Mouse (Mus musculus) heart, embryonic 15.5 days (tissue): ENCODE measurements around the gene Prps1. TPM values are rescaled to one million over a fixed set of nuclear protein-coding genes. Genes with fewer than 3 reads are reported as not detected.

Source experiments
- ATAC-seq: fragments of 200-750 bp; cut with Nextera tagmentation; replicated peaks from 2 replicates; pipeline ENCODE4 v1.8.0; 2017; ENCODE audit warnings: low read depth, moderate TSS enrichment; ENCODE audit not compliant: insufficient number of reproducible peaks, insufficient read depth, low FRiP score
- H3K27ac ChIP-seq: fragments of 300-500 bp; sonication (generic); 2 replicates; pipeline ENCODE4 v1.5.1; 2015; ENCODE audit warnings: mild to moderate bottlenecking, inconsistent platforms
- H3K27me3 ChIP-seq: fragments of 300-500 bp; sonication (generic); 2 replicates; pipeline ENCODE4 v1.6.1; 2015; ENCODE audit warnings: inconsistent platforms
- H3K36me3 ChIP-seq: fragments of 300-500 bp; sonication (generic); 2 replicates; pipeline ENCODE4 v1.6.1; 2015; ENCODE audit warnings: mild to moderate bottlenecking, inconsistent platforms
- H3K4me1 ChIP-seq: fragments of 300-500 bp; sonication (generic); replicated peaks from 2 replicates; pipeline ENCODE4 v1.6.1; 2015; ENCODE audit warnings: inconsistent platforms
- H3K4me2 ChIP-seq: fragments of 300-500 bp; sonication (generic); 2 replicates; pipeline ENCODE4 v1.6.1; 2015; ENCODE audit warnings: inconsistent platforms, mild to moderate bottlenecking, moderate library complexity
- H3K4me3 ChIP-seq: fragments of 300-500 bp; sonication (generic); 2 replicates; pipeline ENCODE4 v1.5.1; 2015; ENCODE audit warnings: mild to moderate bottlenecking, inconsistent platforms
- H3K9ac ChIP-seq: fragments of 300-500 bp; sonication (generic); 2 replicates; pipeline ENCODE4 v1.6.1; 2015; ENCODE audit warnings: mild to moderate bottlenecking, inconsistent platforms
- H3K9me3 ChIP-seq: fragments of 300-500 bp; sonication (generic); replicated peaks from 2 replicates; pipeline ENCODE4 v1.6.1; 2016; ENCODE audit warnings: inconsistent platforms
- WGBS: fragments of 180-500 bp; shearing (Covaris S2); methylation state at CpG from one replicate; pipeline ENCODE4 v1.1.7; 2015; ENCODE audit warnings: mixed read lengths; 5-methylcytosine and 5-hydroxymethylcytosine counted together
- polyA plus RNA-seq: library from polyadenylated mRNA; unstranded; fragments of >200 nt; fragmentation: Nextera tagmentation; extraction: Ambion mirVana; gene quantifications from 2 replicates; pipeline ENCODE4 v1.2.1, GENCODE M21; 2015

The Prps1 gene
- polyA plus RNA-seq, 1 experiment from 2014 or later: 44.7 TPM

DNA sequence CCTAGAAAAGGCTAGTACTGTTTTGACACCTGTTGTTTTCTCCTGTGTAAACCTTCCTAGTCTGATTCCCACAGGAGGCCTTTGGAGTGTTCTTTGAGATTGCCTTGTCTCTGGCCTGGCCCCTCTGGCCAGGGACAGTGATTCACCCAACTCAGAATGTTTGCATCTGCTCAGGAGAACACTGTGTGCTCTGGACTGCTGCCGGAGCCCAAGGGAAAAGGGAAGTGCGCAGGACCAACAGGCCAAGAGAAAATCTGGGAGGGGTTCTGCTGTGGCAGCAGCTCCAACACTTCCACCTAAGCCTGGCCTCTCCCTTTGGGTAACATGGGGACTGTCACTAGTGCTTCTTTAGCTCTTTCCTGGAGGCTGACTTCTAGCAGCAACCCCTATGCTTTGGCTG is 57.0 kb downstream of the Prps1 start:
- Histone ChIP-seq H3K4me2 (no peak overlapping the region), H3K9ac (no peak overlapping the region), H3K4me3 (no peak overlapping the region), H3K27me3 (peaks cover 9% of the 10 kb centered on the region; the same call in 1 of the 2 replicates), H3K9me3 (no peaks in the 10 kb centered on the region), H3K4me1 (peaks cover 11% of the 10 kb centered on the region), H3K27ac (no peak overlapping the region), H3K36me3 (no peaks in the 10 kb centered on the region)
- no peak for ATAC-seq
- WGBS: 88% methylated on average over 2 of the region's 2 CpGs

GRCm38 (mm10) chrX:140518351-140518750 is 61.9 kb downstream of the Prps1 start:
- H3K9me3 ChIP-seq: no peaks in the 10 kb centered on the region
- no peaks in the 10 kb centered on the region for H3K36me3 ChIP-seq
- H3K27me3 ChIP-seq: peaks cover 8% of the 10 kb centered on the region; the same call in 1 of the 2 replicates
- no peak overlapping the region for H3K4me3 ChIP-seq
- no peak overlapping the region for H3K9ac ChIP-seq
- WGBS: 82% methylated on average over 8 of the region's 8 CpGs
- H3K27ac ChIP-seq: no peak overlapping the region
- no peak overlapping the region for H3K4me2 ChIP-seq
- H3K4me1 ChIP-seq: peaks cover 3% of the 10 kb centered on the region
- no peak for ATAC-seq

DNA sequence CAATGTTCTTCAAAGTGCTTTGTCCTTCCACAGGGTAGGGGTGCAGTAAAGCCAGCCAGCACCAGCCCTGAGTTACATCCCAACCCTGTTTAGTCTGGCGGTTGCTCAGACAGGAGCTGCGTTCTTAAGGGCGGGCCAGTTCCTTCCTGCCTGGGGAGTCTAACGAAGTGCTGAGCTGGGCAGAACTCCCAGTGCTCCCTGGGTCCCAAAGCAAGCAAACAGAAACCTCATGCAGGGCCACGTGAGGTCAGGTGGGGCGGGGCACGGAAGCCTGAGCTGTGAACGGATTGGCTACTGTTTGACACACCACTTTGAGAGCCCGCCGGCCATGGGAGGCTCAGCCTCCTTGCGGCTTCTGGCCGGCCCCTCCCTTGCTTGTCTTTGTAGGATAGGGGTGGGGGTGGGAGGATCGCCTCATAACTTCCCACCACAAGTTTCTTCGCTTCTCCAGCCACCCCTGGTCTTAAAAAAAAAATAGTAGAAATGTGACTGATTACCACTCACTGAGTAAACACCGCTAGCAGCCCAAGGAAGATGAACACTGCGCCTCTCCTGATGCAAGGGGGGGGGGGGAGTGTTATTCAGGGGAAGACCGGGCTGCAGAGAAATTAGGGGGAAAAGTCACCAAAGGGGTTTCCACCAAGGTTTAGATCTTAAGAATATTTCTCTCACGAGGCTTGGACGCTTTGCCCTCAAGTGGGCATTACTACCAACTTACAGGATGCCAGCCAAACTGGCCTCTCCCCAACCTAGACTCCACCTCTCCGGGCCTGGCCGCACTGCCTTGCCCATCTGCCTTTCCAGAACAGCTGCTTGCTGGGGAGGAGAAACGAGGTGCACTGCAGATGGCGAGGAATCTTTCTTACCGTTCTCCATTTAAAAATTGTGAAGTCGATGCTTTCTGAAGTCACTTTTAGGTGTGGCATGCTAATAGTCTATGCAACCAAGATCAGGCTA is 64.0 kb downstream of the Prps1 start:
- 0 out of 2 replicates have a peak, but pooled peaks cover 5% of the 10 kb centered on the region for H3K27me3 ChIP-seq
- no peak overlapping the region for H3K9ac ChIP-seq
- H3K9me3 ChIP-seq: no peaks in the 10 kb centered on the region
- H3K4me3 ChIP-seq: peak overlapping the region; percentile 29
- peak; percentile 95 for ATAC-seq
- WGBS: 15% methylated on average over 24 of the region's 25 CpGs
- H3K27ac ChIP-seq: peak overlapping the region; percentile 73
- H3K4me1 ChIP-seq: peaks cover 3% of the 10 kb centered on the region
- no peaks in the 10 kb centered on the region for H3K36me3 ChIP-seq
- peak overlapping the region; percentile 61 for H3K4me2 ChIP-seq

DNA sequence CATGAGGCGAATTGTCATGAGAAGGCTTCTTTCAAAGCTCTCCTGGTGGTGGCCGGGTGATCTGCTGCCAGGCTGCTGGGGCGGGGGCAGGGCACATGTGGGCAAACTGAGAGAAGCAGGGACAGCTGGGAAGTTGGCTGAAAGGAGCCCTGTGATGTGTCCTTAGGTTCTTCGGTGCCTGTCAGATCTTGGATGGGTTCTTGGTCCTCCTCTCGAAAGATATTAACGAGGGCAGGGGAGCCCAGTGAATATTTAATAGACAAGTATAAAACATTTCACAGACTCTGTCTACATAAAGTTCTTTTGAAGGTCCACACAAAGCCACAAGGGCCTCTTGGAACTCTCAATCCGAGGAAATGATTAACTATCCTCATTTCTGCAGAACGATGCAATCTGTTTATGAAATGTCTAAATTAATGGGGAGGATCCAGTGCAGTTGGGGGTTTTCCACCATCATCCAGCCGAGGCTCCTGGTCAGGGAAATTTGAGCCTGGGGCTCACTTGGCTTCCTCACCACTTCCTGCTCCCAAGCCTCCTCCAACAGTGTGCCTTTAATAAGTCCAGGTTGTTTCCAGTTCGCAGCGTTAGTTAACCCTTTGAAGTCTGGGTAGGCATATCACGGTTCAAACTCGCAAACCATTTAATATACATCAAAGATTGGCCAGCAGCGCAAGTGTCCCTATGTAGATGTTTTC is 65.8 kb downstream of the Prps1 start:
- Histone ChIP-seq H3K9ac (no peak overlapping the region), H3K27ac (no peak overlapping the region), H3K4me2 (no peak overlapping the region), H3K36me3 (no peaks in the 10 kb centered on the region), H3K4me3 (no peak overlapping the region), H3K9me3 (no peaks in the 10 kb centered on the region), H3K4me1 (peaks cover 3% of the 10 kb centered on the region), H3K27me3 (no peaks in the 10 kb centered on the region)
- no peak for ATAC-seq
- 63% methylated on average over 14 of the region's 14 CpGs for WGBS

DNA sequence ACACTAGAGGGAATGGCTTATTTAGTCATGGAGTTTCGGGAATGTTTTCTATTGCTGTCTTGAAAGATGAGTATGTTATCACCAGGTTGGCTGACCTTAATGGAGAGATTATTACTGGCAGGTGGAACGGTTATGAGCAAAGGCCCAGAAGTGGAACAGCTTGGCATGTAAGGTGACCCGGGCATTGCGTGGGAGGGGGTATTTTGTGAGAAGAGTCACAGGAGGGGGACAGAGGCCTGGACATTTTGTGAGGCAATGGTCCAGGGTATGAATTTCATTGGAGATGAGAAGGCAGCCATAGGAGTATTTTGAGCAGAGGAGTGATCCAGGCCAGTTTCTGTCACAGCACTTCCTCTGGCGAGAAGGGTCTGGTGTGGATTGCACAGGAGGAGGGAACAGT is 67.8 kb downstream of the Prps1 start:
- Histone ChIP-seq H3K9ac (no peak overlapping the region), H3K27ac (no peak overlapping the region), H3K4me3 (no peak overlapping the region), H3K27me3 (no peaks in the 10 kb centered on the region), H3K4me1 (peaks cover 3% of the 10 kb centered on the region), H3K36me3 (no peaks in the 10 kb centered on the region), H3K9me3 (no peaks in the 10 kb centered on the region), H3K4me2 (no peak overlapping the region)
- no peak for ATAC-seq
- WGBS: 84% methylated on average over 5 of the region's 5 CpGs

Other genes starting within 250 kb of the Prps1 start
- gene Frmpd3, start 114.3 kb upstream of the Prps1 start, polyA plus RNA-seq: 0.09 and 0.13 TPM in 2 replicates
- 183 and 190 TPM in 2 replicates for gene Tsc22d3, start 144.0 kb downstream of the Prps1 start, polyA plus RNA-seq
- gene Mid2, start 208.0 kb downstream of the Prps1 start, polyA plus RNA-seq: 7.7 and 8.8 TPM in 2 replicates